Mouse (Mus musculus) midbrain, embryonic 15.5 days (tissue): ENCODE results near the gene Homez. TPM values are rescaled to one million over a fixed set of nuclear protein-coding genes. Genes with fewer than 3 reads are reported as not detected.

ENCODE experiments used
- ATAC-seq: fragments of 200-750 bp; cut with Nextera tagmentation; replicated peaks from 2 replicates; pipeline ENCODE4 v1.8.0; 2017; ENCODE audit warnings: moderate TSS enrichment
- H3K27ac ChIP-seq: fragments of 300-500 bp; sonication (generic); 2 replicates; pipeline ENCODE4 v1.5.1; 2015; ENCODE audit warnings: mild to moderate bottlenecking, inconsistent platforms
- H3K27me3 ChIP-seq: fragments of 300-500 bp; sonication (generic); replicated peaks from 2 replicates; pipeline ENCODE4 v1.6.1; 2015; ENCODE audit warnings: inconsistent platforms
- H3K36me3 ChIP-seq: fragments of 300-500 bp; sonication (generic); replicated peaks from 2 replicates; pipeline ENCODE4 v1.6.1; 2015; ENCODE audit warnings: inconsistent platforms
- H3K4me1 ChIP-seq: fragments of 300-500 bp; sonication (generic); 2 replicates; pipeline ENCODE4 v1.6.1; 2015; ENCODE audit warnings: inconsistent platforms
- H3K4me2 ChIP-seq: fragments of 300-500 bp; sonication (generic); 2 replicates; pipeline ENCODE4 v1.6.1; 2015; ENCODE audit warnings: inconsistent platforms, mild to moderate bottlenecking, moderate library complexity
- H3K4me3 ChIP-seq: fragments of 300-500 bp; sonication (generic); 2 replicates; pipeline ENCODE4 v1.5.1; 2015; ENCODE audit warnings: mild to moderate bottlenecking, inconsistent platforms
- H3K9ac ChIP-seq: fragments of 300-500 bp; sonication (generic); 2 replicates; pipeline ENCODE4 v1.6.1; 2015; ENCODE audit warnings: mild to moderate bottlenecking, inconsistent platforms
- H3K9me3 ChIP-seq: fragments of 300-500 bp; sonication (generic); 2 replicates; pipeline ENCODE4 v1.6.1; 2016; ENCODE audit warnings: inconsistent platforms
- WGBS: fragments of 180-500 bp; shearing (Covaris S2); methylation state at CpG from one replicate; pipeline ENCODE4 v1.1.7; 2015; ENCODE audit warnings: mixed read lengths; 5-methylcytosine and 5-hydroxymethylcytosine counted together
- polyA plus RNA-seq: library from polyadenylated mRNA; unstranded; fragments of >200 nt; fragmentation: Nextera tagmentation; extraction: Ambion mirVana; gene quantifications from 2 replicates; pipeline ENCODE4 v1.2.1, GENCODE M21; 2015

The Homez gene
- 13.6 and 14.5 TPM in 2 replicates for polyA plus RNA-seq

DNA sequence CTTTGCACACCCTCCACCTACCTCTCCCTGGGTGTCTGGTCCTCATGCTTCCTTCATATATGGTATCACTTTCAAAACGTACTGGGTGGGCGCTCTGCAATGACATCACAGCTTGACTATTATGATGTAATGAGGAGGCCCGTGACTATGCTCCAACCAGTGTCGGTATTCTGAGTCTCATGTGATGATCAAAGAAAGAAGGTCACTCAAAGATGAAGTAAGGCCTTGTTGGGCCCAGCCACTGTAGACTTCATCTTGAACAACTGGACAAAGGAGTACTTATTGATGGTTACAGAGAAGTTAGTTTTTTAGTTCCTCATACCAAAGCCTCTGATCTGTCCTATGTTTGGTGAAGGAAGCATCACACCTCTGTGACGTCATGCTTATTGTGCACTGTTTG is at the start of gene Homez:
Gene Homez, minus strand, starts transcription at position 101 of the 400 bp plus-strand sequence.
- Histone ChIP-seq H3K27ac (no peak within 1 kb of the TSS), H3K27me3 (no peaks in the 10 kb centered on the region), H3K36me3 (no peaks in the 10 kb centered on the region), H3K4me1 (peaks cover 8% of the 10 kb centered on the region), H3K9ac (no peak within 1 kb of the TSS), H3K4me3 (no peak within 1 kb of the TSS), H3K9me3 (no peaks in the 10 kb centered on the region), H3K4me2 (no peak within 1 kb of the TSS)
- no peak for ATAC-seq
- 92% methylated on average over 5 of the region's 5 CpGs for WGBS

DNA sequence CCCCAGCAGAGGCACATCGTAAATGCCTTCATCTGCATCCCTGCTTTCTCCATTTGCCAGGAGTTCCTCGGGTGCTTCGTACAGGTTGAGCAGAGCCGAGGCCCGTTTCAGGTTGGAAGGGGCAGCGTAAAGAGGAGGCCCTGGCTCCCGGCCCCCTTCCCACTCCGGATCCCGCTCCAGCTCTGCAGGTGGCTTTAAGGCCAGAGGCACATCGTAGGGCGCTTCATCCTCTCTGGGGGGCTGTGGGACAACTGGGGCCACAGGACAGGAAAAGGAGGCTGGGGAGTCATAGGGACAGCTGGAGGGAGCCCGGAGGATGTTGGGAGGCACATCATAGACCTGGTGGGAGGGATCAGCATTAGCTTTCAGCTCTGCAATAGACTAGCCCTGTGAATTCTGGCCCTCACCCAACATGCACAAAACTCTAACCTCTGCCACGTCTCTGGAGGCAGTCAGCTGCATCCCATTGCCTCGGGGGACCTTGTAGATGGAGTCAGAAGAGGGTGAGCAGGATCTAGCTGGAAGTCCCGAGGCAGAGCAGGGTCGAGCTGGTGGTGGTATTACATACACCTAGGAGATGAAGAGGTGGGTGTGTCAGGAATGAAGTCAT is 49.4 kb upstream of the Homez start:
- Histone ChIP-seq H3K27me3 (no peaks in the 10 kb centered on the region), H3K4me1 (peaks cover 14% of the 10 kb centered on the region), H3K4me3 (no peak overlapping the region), H3K9me3 (no peaks in the 10 kb centered on the region), H3K36me3 (no peaks in the 10 kb centered on the region; the same call in 1 of the 2 replicates), H3K4me2 (no peak overlapping the region), H3K27ac (no peak overlapping the region), H3K9ac (no peak overlapping the region)
- 90% methylated on average over 16 of the region's 16 CpGs for WGBS
- ATAC-seq = no peak

DNA sequence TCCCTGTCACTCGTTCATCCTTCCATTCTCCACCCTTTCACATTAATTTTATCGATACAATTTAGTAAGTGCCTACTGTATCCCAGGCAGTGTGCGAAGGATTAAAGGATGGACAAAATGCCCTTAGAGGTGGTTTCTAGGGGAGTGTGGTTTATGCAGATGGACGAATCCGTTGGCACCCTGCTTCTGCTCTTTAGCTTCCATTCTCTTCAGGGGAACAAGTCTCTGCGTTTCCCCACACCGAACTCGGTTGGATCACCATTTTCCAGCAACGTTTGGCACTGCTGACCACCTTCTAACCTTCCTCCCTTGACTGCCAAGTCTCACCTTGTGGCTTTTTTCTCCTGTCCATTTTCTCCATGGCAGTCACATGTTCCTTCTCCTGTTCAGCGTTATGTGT is 42.6 kb upstream of the Homez start:
- 16% methylated on average over 10 of the region's 10 CpGs for WGBS
- Histone ChIP-seq H3K4me3 (peak overlapping the region; percentile 99), H3K4me1 (peaks cover 43% of the 10 kb centered on the region), H3K27me3 (no peaks in the 10 kb centered on the region), H3K4me2 (peak overlapping the region; percentile 91), H3K36me3 (peaks cover 3% of the 10 kb centered on the region; the same call in 1 of the 2 replicates), H3K9me3 (no peaks in the 10 kb centered on the region), H3K27ac (peak overlapping the region; percentile 96), H3K9ac (peak overlapping the region; percentile 99)
- ATAC-seq = peak; percentile 41

DNA sequence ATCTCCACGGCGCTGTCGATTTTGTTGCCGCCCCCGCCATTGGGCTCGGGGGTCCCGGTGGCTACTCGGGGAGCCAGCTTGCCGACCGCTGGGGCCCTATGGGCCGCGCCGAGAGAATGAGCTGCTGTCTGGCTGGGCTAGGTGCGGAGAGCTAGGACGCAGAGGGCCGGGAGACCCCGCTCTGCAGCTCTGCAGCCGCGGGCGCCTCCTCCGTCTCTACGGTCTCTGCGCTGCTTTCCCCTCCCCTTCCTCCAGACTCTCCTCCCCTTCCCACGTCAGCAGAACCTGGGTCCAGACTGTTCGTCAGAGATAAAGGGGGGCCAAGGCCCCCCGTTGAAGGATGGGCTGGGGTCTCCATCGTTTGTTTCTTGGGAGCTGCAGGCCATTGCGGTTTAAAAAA is 42.1 kb upstream of the Homez start, which contains the start of gene Slc22a17:
Gene Slc22a17, minus strand, starts transcription at position 247 of the 400 bp plus-strand sequence.
- peak; percentile 96 for ATAC-seq
- WGBS = under 1% methylated on average over 26 of the region's 28 CpGs

DNA sequence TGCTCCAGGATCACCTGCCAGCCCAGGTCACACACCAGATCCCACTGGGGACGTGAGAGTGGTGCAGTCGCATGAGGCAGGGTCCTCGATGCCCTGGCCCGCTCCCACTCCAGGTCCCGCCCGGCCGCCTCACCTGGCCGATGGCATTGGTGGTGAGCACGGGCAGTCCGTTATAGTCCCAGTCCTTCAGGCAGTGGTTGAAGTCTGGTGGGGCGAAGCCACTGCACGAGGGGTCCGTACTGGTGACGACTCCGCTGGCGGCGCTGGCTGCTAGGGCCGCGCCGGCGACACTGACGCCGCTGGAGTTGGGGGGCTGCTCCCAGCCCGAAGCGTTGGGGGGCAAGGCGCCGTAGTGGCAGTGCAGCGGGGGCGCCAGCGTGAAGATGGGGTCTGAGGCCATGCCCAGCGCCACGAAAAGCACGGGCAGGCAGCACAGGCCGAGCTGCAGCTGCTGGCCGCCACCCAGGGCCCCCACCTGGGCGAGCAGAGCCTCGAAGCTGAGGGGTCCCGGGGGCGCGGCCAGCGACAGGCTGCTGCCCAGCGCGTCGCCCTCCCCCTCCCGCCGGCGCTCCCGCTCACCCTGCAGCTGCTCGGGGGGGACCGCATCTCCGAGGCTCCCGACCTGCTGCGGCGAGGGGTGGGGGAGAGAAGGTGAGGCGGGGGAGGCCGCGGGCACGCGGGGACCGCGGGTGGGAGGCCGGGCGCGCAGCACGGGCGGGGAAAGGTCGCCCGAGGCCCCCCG is 41.5 kb upstream of the Homez start:
- Histone ChIP-seq H3K9ac (peak overlapping the region; percentile 99), H3K9me3 (no peaks in the 10 kb centered on the region), H3K27ac (peak overlapping the region; percentile 96), H3K4me1 (peaks cover 45% of the 10 kb centered on the region), H3K36me3 (peaks cover 13% of the 10 kb centered on the region), H3K4me3 (peak overlapping the region; percentile 99), H3K4me2 (peak overlapping the region; percentile 91), H3K27me3 (no peaks in the 10 kb centered on the region)
- ATAC-seq = peak; percentile 69
- WGBS = 3% methylated on average over 53 of the region's 69 CpGs

More for the DNA sequence above, 42.1 kb upstream of the Homez start, which contains the start of gene Slc22a17:
- H3K4me2 ChIP-seq = peak within 1 kb of the TSS; percentile 91
- peaks cover 45% of the 10 kb centered on the region for H3K4me1 ChIP-seq
- peak within 1 kb of the TSS; percentile 96 for H3K27ac ChIP-seq
- peaks cover 7% of the 10 kb centered on the region; the same call in 1 of the 2 replicates for H3K36me3 ChIP-seq
- peak within 1 kb of the TSS; percentile 99 for H3K9ac ChIP-seq
- H3K27me3 ChIP-seq = no peaks in the 10 kb centered on the region
- H3K9me3 ChIP-seq = no peaks in the 10 kb centered on the region
- peak within 1 kb of the TSS; percentile 99 for H3K4me3 ChIP-seq

DNA sequence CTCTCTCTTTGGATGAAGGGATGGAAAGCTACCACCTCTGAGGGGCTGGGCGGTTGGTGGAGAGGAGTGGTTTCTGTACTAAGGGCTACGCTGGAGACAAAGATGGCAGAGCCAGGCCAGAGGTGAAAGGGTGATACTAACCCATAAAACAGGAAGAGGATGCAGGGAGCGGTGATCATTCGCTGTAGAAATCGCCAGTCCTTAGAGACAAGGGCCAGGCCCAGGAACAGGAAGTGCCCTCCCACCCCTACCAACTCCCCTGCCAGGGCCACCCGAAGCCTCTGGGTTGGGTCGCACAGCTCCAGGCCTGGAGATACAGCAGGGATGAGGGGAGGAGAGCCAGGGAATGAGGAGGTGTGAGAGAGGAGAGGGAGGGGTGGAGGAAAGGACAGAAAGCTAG is 37.9 kb upstream of the Homez start:
- no peaks in the 10 kb centered on the region for H3K27me3 ChIP-seq
- H3K4me3 ChIP-seq = no peak overlapping the region
- no peak overlapping the region for H3K4me2 ChIP-seq
- H3K36me3 ChIP-seq = peaks cover 33% of the 10 kb centered on the region
- no peak overlapping the region for H3K9ac ChIP-seq
- WGBS = 97% methylated on average over 7 of the region's 7 CpGs
- ATAC-seq = no peak
- H3K4me1 ChIP-seq = peaks cover 42% of the 10 kb centered on the region
- H3K9me3 ChIP-seq = no peaks in the 10 kb centered on the region
- H3K27ac ChIP-seq = no peak overlapping the region

DNA sequence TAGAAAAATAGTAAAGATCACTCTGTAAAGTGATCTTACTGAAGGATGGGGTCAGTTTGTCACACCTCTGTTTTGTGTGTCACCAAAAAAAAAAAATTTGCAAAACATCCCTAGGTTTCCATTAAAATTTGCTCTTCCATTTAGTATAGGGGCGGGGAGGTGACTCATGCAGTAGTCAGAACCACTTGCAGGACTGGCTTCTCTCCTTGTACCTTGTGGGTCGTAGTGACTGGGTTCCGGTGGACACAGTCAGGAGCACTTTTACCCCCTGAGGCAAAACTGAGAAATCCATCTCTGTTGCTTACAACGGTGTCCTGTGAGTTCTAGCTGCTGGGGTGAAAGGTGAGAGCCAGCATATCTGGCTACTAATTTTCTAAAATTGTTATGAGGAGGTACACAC is 32.9 kb upstream of the Homez start:
- Histone ChIP-seq H3K27ac (no peak overlapping the region), H3K27me3 (no peaks in the 10 kb centered on the region), H3K36me3 (peaks cover 33% of the 10 kb centered on the region), H3K9ac (no peak overlapping the region), H3K4me2 (no peak overlapping the region), H3K4me3 (no peak overlapping the region), H3K9me3 (no peaks in the 10 kb centered on the region), H3K4me1 (peaks cover 3% of the 10 kb centered on the region; the same call in 1 of the 2 replicates)
- ATAC-seq = no peak
- 95% methylated on average over 4 of the region's 4 CpGs for WGBS

DNA sequence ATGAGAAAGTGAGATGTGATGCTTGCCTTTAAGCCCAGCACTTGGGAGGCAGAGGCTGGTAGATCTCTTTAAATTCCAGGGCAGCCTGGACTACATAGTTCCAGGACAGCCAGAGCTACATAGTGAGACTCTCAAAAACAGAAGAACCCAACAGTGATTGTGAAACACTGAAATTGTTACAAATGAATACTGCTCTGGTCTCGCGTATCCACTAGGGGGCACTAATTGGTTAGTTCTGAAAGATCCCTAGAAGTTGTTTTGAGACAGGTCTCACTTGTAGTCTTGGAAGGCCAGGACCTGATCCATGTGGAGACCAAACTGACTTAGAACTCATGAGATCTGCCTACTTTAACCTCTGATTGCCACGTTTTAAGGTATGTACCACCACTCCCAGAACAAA is 29.6 kb upstream of the Homez start:
- Histone ChIP-seq H3K27me3 (no peaks in the 10 kb centered on the region), H3K9ac (no peak overlapping the region), H3K9me3 (no peaks in the 10 kb centered on the region), H3K36me3 (peaks cover 22% of the 10 kb centered on the region), H3K4me3 (no peak overlapping the region), H3K4me1 (peaks cover 12% of the 10 kb centered on the region), H3K27ac (peak overlapping the region; percentile 53; the same call in 1 of the 2 replicates), H3K4me2 (no peak overlapping the region)
- peak; percentile 71 for ATAC-seq
- WGBS = under 1% methylated on average over 3 of the region's 3 CpGs

DNA sequence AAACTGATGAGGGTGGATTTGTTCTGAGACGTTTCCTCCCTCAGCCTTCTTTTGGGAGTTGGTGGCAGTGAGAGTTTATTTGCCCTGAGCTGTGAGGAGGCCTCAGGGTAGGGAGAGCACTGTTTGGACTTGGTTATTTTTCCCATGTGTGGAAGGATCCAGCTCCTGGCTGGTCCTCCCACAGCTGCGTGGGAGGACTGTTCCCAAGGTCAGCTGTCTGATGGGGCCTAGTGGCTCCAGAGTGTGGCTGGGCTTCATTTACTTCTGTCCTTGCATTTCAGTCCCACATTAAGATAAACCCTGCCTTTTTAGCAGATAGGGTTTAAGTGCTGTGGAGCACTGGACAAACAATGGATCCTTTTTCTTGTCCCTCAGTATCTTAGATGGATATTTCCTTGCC is 26.7 kb upstream of the Homez start:
- Histone ChIP-seq H3K4me1 (peaks cover 20% of the 10 kb centered on the region), H3K4me3 (no peak overlapping the region), H3K9ac (no peak overlapping the region), H3K4me2 (no peak overlapping the region), H3K9me3 (no peaks in the 10 kb centered on the region), H3K36me3 (peaks cover 17% of the 10 kb centered on the region), H3K27me3 (no peaks in the 10 kb centered on the region), H3K27ac (no peak overlapping the region)
- ATAC-seq = no peak
- 73% methylated on average over 2 of the region's 2 CpGs for WGBS

DNA sequence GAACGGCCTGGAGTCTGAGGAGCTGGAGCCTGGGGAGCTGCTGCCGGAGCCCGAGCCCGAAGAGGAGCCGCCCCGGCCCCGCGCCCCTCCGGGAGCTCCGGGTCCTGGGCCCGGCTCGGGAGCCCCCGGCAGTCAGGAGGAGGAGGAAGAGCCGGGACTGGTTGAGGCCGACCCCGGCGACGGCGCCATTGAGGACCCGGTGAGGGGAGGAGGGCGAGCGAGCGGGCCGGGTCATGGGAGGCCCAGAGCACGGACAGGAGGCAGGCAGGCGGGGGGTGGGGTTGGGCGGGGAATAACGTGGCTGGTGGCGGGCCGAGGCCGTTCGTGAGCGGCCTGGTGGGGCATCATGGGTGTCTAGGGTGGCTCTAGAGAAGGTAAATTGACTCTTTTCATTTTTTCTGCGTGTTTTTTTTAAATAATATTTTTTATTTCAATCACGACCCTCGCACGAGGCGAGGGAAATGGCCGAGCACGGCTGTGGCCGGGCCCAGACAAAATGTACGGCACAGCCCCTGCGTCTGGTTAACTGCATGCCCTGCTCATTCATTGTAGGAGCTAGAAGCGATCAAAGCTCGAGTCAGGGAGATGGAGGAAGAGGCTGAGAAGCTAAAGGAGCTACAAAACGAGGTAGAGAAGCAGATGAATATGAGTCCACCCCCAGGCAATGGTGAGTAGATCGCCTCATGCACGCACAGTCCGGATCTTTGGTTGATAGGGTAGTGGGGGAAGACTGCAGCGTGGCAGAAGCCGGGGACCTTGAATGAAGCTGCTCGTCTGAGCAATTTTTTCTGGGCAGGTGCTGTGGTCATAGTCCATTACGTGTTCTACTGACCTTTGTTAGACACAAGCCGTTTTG is 23.8 kb upstream of the Homez start:
- Histone ChIP-seq H3K4me3 (peak overlapping the region; percentile 53), H3K36me3 (peaks cover 17% of the 10 kb centered on the region), H3K27ac (peak overlapping the region; percentile 87), H3K9ac (peak overlapping the region; percentile 69), H3K27me3 (no peaks in the 10 kb centered on the region), H3K4me2 (peak overlapping the region; percentile 62), H3K9me3 (no peaks in the 10 kb centered on the region), H3K4me1 (peaks cover 20% of the 10 kb centered on the region)
- 1% methylated on average over 50 of the region's 54 CpGs for WGBS
- ATAC-seq = peak; percentile 59

DNA sequence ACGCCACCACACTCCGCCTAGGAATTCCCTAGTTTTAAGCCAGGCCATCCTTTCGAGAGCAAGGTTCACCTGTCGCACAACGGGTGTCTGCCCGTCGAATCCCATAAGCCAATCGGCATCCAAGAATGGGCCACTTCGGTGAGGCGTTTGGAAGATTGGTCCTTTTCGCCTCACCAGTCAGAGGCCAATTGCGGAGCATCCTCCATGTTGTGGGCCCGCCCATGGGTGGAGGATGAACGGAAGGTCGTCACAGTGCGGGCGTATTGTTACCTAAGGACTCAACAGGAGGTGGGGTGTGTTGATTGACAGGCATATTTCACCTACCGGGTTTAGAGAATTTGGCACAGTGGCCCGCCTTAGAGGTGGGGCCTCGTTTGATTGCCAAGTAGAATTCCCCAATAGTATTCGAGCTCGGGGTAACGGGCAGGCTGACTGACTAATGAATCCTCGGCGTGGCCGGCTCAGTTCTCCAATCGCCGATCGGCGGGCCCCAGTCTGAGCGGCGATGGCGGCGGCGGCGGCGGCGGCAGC is 23.0 kb upstream of the Homez start:
- peak; percentile 99 for ATAC-seq
- Histone ChIP-seq H3K4me2 (peak overlapping the region; percentile 49), H3K27me3 (no peaks in the 10 kb centered on the region), H3K4me3 (peak overlapping the region; percentile 53), H3K9ac (peak overlapping the region; percentile 69), H3K9me3 (no peaks in the 10 kb centered on the region), H3K27ac (peak overlapping the region; percentile 87), H3K36me3 (peaks cover 17% of the 10 kb centered on the region), H3K4me1 (peaks cover 20% of the 10 kb centered on the region)
- WGBS = under 1% methylated on average over 38 of the region's 38 CpGs

DNA sequence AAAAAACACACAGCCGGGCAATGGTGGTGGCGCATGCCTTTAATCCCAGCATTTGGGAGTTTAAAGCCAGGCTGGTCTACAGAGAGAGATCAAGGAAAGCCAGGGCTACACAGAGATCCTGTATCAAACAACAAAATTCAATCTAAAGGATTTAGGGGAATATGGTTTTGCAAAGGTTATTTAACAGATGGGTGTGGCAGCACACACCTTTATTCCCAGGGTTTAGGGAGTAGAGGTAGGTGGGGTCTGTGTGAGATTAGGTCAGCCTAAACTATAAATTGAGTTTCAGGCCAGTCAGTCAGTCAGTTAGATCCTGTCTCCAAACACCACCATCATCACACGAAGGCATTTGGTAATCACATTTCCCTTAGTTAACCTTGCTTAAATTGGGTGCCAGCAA is 21.4 kb upstream of the Homez start, which contains the start of gene Pabpn1:
Gene Pabpn1, plus strand, starts transcription at position 301 of the 400 bp plus-strand sequence.
- peaks cover 20% of the 10 kb centered on the region for H3K4me1 ChIP-seq
- H3K27me3 ChIP-seq = no peaks in the 10 kb centered on the region
- no peak within 1 kb of the TSS for H3K9ac ChIP-seq
- peaks cover 14% of the 10 kb centered on the region for H3K36me3 ChIP-seq
- ATAC-seq = no peak
- WGBS = 93% methylated on average over 3 of the region's 3 CpGs
- H3K9me3 ChIP-seq = no peaks in the 10 kb centered on the region
- peak within 1 kb of the TSS; percentile 83 for H3K27ac ChIP-seq
- H3K4me2 ChIP-seq = peak within 1 kb of the TSS; percentile 49
- H3K4me3 ChIP-seq = peak within 1 kb of the TSS; percentile 53
